Mouse (Mus musculus) CH12.LX (cell line): ENCODE data around the gene Mia2. TPM values are rescaled to one million over a fixed set of nuclear protein-coding genes. Genes with fewer than 3 reads are reported as not detected.

Experiments used
- DNase-seq: peaks from one replicate; pipeline ENCODE4 v3.0.0-alpha.2; 2013; ENCODE audit errors: extremely low read depth
- H3K27ac ChIP-seq: 2 replicates; pipeline ENCODE4 v1.5.1; 2012; ENCODE audit warnings: low read depth, mild to moderate bottlenecking, control low read depth, moderate library complexity; ENCODE audit not compliant: insufficient read depth
- H3K27me3 ChIP-seq: replicated peaks from 2 replicates; pipeline ENCODE3; 2012; ENCODE audit warnings: inconsistent platforms
- H3K36me3 ChIP-seq, 2 experiments: replicated peaks in 1 of 2; 2 replicates each; pipeline versions ENCODE3 to v1.6.1; 2012; ENCODE audit warnings: inconsistent platforms in 1 of 2, low read length in 1 of 2, mild to moderate bottlenecking in 1 of 2, mixed read lengths in 1 of 2, moderate library complexity in 1 of 2; ENCODE audit not compliant: control insufficient read depth in 1 of 2, insufficient read depth in 1 of 2
- H3K4me1 ChIP-seq, 2 experiments: 2 replicates each; pipeline ENCODE4 v1.6.1; 2012; ENCODE audit warnings: inconsistent platforms in 1 of 2, moderate library complexity in 1 of 2; ENCODE audit not compliant: insufficient read depth in 2 of 2, control insufficient read depth in 1 of 2
- H3K4me2 ChIP-seq: 2 replicates; pipeline ENCODE4 v1.6.1; 2012; ENCODE audit warnings: low read depth, mild to moderate bottlenecking, control low read depth; ENCODE audit not compliant: poor library complexity, insufficient read depth, severe bottlenecking
- H3K4me3 ChIP-seq, 3 experiments: fragments of 150-350 bp in 1 of 3; sonication (generic) in 1 of 3; replicated peaks in 1 of 3; 2 replicates each; pipeline versions ENCODE3 to v1.5.1; 2011 to 2012; ENCODE audit warnings: low read depth in 2 of 3, low read length in 2 of 3, mild to moderate bottlenecking in 2 of 3, moderate library complexity in 2 of 3, control low read depth in 1 of 3, improper control_type of control experiment in 1 of 3, inconsistent platforms in 1 of 3, mixed read lengths in 1 of 3; ENCODE audit not compliant: poor library complexity in 1 of 3
- H3K79me2 ChIP-seq: replicated peaks from 2 replicates; pipeline ENCODE4 v1.6.1; 2012; ENCODE audit warnings: mild to moderate bottlenecking, moderate library complexity; ENCODE audit not compliant: control insufficient read depth, poor library complexity, insufficient read depth, severe bottlenecking; ENCODE audit errors: extremely low read depth
- H3K9ac ChIP-seq: 2 replicates; pipeline ENCODE4 v1.6.1; 2012; ENCODE audit warnings: low read depth, mild to moderate bottlenecking, control low read depth, moderate library complexity; ENCODE audit not compliant: insufficient read depth
- H3K9me3 ChIP-seq: replicated peaks from 2 replicates; pipeline ENCODE3; 2012; ENCODE audit warnings: low read length, inconsistent platforms, mixed read lengths
- BHLHE40 ChIP-seq: IDR thresholded peaks from 2 replicates; pipeline ENCODE4 v1.6.1; 2011; ENCODE audit warnings: mild to moderate bottlenecking, low read depth, low read length, improper control_type of control experiment
- CHD2 ChIP-seq: IDR thresholded peaks from 2 replicates; pipeline ENCODE4 v1.6.1; 2011; ENCODE audit warnings: low read length, improper control_type of control experiment
- CTCF ChIP-seq, 2 experiments: IDR thresholded peaks in 1 of 2; conservative IDR thresholded peaks in 1 of 2; 2 replicates each; pipeline ENCODE4 v1.5.1; 2011 to 2012; ENCODE audit warnings: low read depth in 2 of 2, low read length in 2 of 2, improper control_type of control experiment in 1 of 2, inconsistent platforms in 1 of 2, mild to moderate bottlenecking in 1 of 2, moderate library complexity in 1 of 2
- E2F4 ChIP-seq: IDR thresholded peaks from 2 replicates; pipeline ENCODE4 v1.6.1; 2011; ENCODE audit warnings: low read depth, low read length, improper control_type of control experiment; ENCODE audit not compliant: insufficient replicate concordance
- ELF1 ChIP-seq: IDR thresholded peaks from 2 replicates; pipeline ENCODE4 v1.6.1; 2014; ENCODE audit warnings: low read depth, mild to moderate bottlenecking, inconsistent platforms, low read length, improper control_type of control experiment
- ETS1 ChIP-seq: conservative IDR thresholded peaks from 2 replicates; pipeline ENCODE4 v1.6.1; 2012; ENCODE audit warnings: low read depth, mild to moderate bottlenecking, inconsistent platforms, low read length, improper control_type of control experiment, moderate library complexity
- GABPA ChIP-seq: IDR thresholded peaks from 2 replicates; pipeline ENCODE4 v1.6.1; 2012; ENCODE audit warnings: low read depth, low read length, improper control_type of control experiment, inconsistent platforms; ENCODE audit not compliant: insufficient replicate concordance
- HCFC1 ChIP-seq: IDR thresholded peaks from 2 replicates; pipeline ENCODE4 v1.6.1; 2012; ENCODE audit warnings: low read depth, mild to moderate bottlenecking, inconsistent platforms, low read length, improper control_type of control experiment
- IRF4 ChIP-seq: IDR thresholded peaks from 2 replicates; pipeline ENCODE4 v1.6.1; 2014; ENCODE audit warnings: low read depth, mild to moderate bottlenecking, inconsistent platforms, low read length, improper control_type of control experiment
- JUN ChIP-seq: IDR thresholded peaks from 2 replicates; pipeline ENCODE4 v1.6.1; 2011; ENCODE audit warnings: low read depth, mild to moderate bottlenecking, low read length, improper control_type of control experiment, moderate library complexity; ENCODE audit not compliant: insufficient read depth
- KAT2A ChIP-seq: IDR thresholded peaks from 2 replicates; pipeline ENCODE4 v1.6.1; 2012; ENCODE audit warnings: low read length, improper control_type of control experiment, inconsistent platforms; ENCODE audit not compliant: insufficient replicate concordance
- MAFK ChIP-seq: IDR thresholded peaks from 2 replicates; pipeline ENCODE4 v1.6.1; 2011; ENCODE audit warnings: low read length, improper control_type of control experiment; ENCODE audit not compliant: insufficient replicate concordance
- MAX ChIP-seq: IDR thresholded peaks from 2 replicates; pipeline ENCODE4 v1.6.1; 2011; ENCODE audit warnings: low read length, improper control_type of control experiment
- MEF2A ChIP-seq: IDR thresholded peaks from 2 replicates; pipeline ENCODE4 v1.6.1; 2014; ENCODE audit warnings: low read depth, mild to moderate bottlenecking, inconsistent platforms, low read length, improper control_type of control experiment, borderline replicate concordance
- POLR2A ChIP-seq: IDR thresholded peaks from 2 replicates; pipeline ENCODE4 v1.6.1; 2011; ENCODE audit warnings: low read depth, mild to moderate bottlenecking, improper control_type of control experiment, low read length
- POLR2AphosphoS2 ChIP-seq: IDR thresholded peaks from 2 replicates; pipeline ENCODE4 v1.6.1; 2011; ENCODE audit warnings: low read depth, low read length, improper control_type of control experiment
- RCOR1 ChIP-seq: conservative IDR thresholded peaks from 2 replicates; pipeline ENCODE4 v1.6.1; 2012; ENCODE audit warnings: low read depth, mild to moderate bottlenecking, inconsistent platforms, low read length, improper control_type of control experiment
- TCF12 ChIP-seq: IDR thresholded peaks from 2 replicates; pipeline ENCODE4 v1.6.1; 2014; ENCODE audit warnings: low read depth, mild to moderate bottlenecking, inconsistent platforms, low read length, improper control_type of control experiment
- UBTF ChIP-seq: IDR thresholded peaks from 2 replicates; pipeline ENCODE4 v1.6.1; 2012; ENCODE audit warnings: low read depth, mild to moderate bottlenecking, inconsistent platforms, low read length, improper control_type of control experiment, moderate library complexity
- USF2 ChIP-seq: conservative IDR thresholded peaks from 2 replicates; pipeline ENCODE4 v1.6.1; 2011; ENCODE audit warnings: low read depth, low read length, improper control_type of control experiment
- ZC3H11A ChIP-seq: IDR thresholded peaks from 2 replicates; pipeline ENCODE4 v1.6.1; 2012; ENCODE audit warnings: low read depth, mild to moderate bottlenecking, inconsistent platforms, low read length, improper control_type of control experiment
- ZKSCAN1 ChIP-seq: IDR thresholded peaks from 2 replicates; pipeline ENCODE4 v1.6.1; 2012; ENCODE audit warnings: low read depth, inconsistent platforms, low read length, improper control_type of control experiment, borderline replicate concordance
- ZMIZ1 ChIP-seq: IDR thresholded peaks from 2 replicates; pipeline ENCODE4 v1.6.1; 2012; ENCODE audit warnings: low read depth, mild to moderate bottlenecking, inconsistent platforms, low read length, improper control_type of control experiment
- ZNF384 ChIP-seq: IDR thresholded peaks from 2 replicates; pipeline ENCODE4 v1.6.1; 2012; ENCODE audit warnings: low read depth, low read length, improper control_type of control experiment, inconsistent platforms
- dilution Hi-C: fragments of 300-500 bp; cut with MboI; formaldehyde crosslinking; loops from 2 replicates; pipeline ENCODE4 v1.14.3; 2020; ENCODE audit warnings: low sequenced_read_pairs; ENCODE audit not compliant: extremely low pct_unique_long_range_greater_than_20kb, extremely low pct_ligation_motif_present
- in situ Hi-C: fragments of 300-500 bp; cut with MboI; formaldehyde crosslinking; loops from 3 replicates; pipeline ENCODE4 v1.14.3; 2019; ENCODE audit warnings: low sequenced_read_pairs, low pct_ligation_motif_present, low pct_unique_long_range_greater_than_20kb, mixed read lengths
- polyA plus RNA-seq: library from polyadenylated mRNA; unstranded; fragments of >175 nt; gene quantifications from 2 replicates; pipeline ENCODE4 v1.2.1, GENCODE M21; 2012; ENCODE audit warnings: low read depth; ENCODE audit not compliant: insufficient read length
- total RNA-seq, 2 experiments: library from RNA; depleted of rRNA; stranded (reverse); fragments of 300-350 nt in 1 of 2; fragments of >200 nt in 1 of 2; gene quantifications; 2 replicates each; pipeline ENCODE4 v1.2.3; 2012 to 2014

Gene Mia2
- total and polyA plus RNA-seq, 3 experiments = 68.1 to 162 (median 99.2) TPM

DNA sequence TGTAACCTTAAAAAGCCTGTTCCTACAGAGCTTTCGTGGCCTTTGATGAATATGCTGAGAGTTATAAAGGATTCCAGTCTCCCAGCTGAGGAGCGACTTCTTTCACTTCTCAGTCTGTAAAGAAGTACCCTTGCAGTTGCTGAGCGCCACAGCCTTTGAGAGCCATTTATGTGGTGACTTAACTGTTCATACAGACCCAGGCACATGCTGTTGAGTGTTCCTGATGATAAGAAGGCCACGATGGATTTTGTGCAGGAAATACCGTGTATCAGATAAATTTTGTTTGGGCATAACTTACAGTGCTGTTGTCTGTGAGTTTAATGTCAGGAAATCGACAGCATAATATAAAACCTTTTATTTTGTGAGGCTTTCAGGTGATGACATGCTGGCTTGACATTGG, 68.9 kb downstream of the Mia2 start:
- Histone ChIP-seq H3K4me2 (no peak overlapping the region), H3K79me2 (no peaks in the 10 kb centered on the region), H3K4me3 (no peak overlapping the region), H3K27ac (no peak overlapping the region), H3K36me3 (peaks cover 54 to 91% of the 10 kb centered on the region in 2 experiments), H3K9ac (no peak overlapping the region), H3K4me1 (peaks cover 0 to 11% of the 10 kb centered on the region in 2 experiments; a peak in 2 of 4 replicates), H3K27me3 (no peaks in the 10 kb centered on the region), H3K9me3 (no peaks in the 10 kb centered on the region)
- in situ Hi-C loops = no loop called here
- TF ChIP-seq ETS1 = no peak
- TF ChIP-seq POLR2A = no peak
- TF ChIP-seq USF2 = no peak
- TF ChIP-seq HCFC1 = no peak
- no peak for TF ChIP-seq ELF1
- TF ChIP-seq ZKSCAN1 = no peak
- TF ChIP-seq POLR2AphosphoS2 = no peak
- no peak for DNase-seq
- dilution Hi-C loops = no loop called here

DNA sequence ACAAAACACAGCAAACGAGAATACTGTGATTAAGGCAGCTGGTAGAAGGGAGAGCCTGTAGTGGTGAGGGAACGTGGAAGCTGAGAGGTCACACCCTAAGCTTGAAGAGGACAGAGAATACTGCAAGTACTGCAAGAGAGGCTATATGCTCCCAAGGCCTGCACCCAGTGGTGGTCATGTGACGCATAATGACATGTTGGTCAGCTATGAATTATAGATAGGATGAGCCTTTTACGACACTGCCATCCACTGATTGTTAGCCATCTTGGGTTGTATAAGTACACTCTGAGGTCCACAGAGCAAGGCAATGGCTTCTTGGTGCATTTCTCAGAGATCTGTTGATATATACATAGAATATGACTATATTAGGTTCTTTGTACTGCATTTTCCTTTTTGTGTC, 71.0 kb downstream of the Mia2 start:
- Histone ChIP-seq H3K27me3 (no peaks in the 10 kb centered on the region), H3K9ac (no peak overlapping the region), H3K4me2 (no peak overlapping the region), H3K4me1 (peaks cover 0 to 11% of the 10 kb centered on the region in 2 experiments; a peak in 2 of 4 replicates), H3K27ac (no peak overlapping the region), H3K9me3 (no peaks in the 10 kb centered on the region), H3K4me3 (no peak overlapping the region), H3K79me2 (no peaks in the 10 kb centered on the region), H3K36me3 (peaks cover 51 to 88% of the 10 kb centered on the region in 2 experiments)
- in situ Hi-C loops = no loop called here
- dilution Hi-C loops = no loop called here
- TF ChIP-seq ZC3H11A (no peak), KAT2A (no peak), IRF4 (no peak), POLR2AphosphoS2 (no peak), ZMIZ1 (no peak), MAX (no peak), JUN (no peak), E2F4 (no peak), RCOR1 (no peak), BHLHE40 (no peak), UBTF (no peak), ZKSCAN1 (no peak), MEF2A (no peak), POLR2A (no peak), MAFK (no peak), CHD2 (no peak), TCF12 (no peak), GABPA (no peak), CTCF (conservative IDR thresholded peaks at IDR 0.05 in 1 of 2, IDR thresholded peaks at IDR 0.05 in 1 of 2; ENCODE audit: low read depth in 2 of 2, low read length in 2 of 2) (no peak), ZNF384 (no peak)
- no peak for DNase-seq
